Mouse (Mus musculus) gastrocnemius, postnatal 10 days (tissue): ENCODE measurements around the gene Uba7. TPM values are rescaled to one million over a fixed set of nuclear protein-coding genes. Genes with fewer than 3 reads are reported as not detected.
A peak's percentile ranks its signal among the peaks of the same experiment; 100 is the strongest.
"Not testable (repeated sequence)": the region's sequence is repeated elsewhere in the genome, so short reads cannot be mapped to it uniquely, and the experiment has no call there.

Source experiments
- DNase-seq: peaks from one replicate; pipeline ENCODE4 v3.0.0; 2021; ENCODE audit warnings: mixed read lengths
- total RNA-seq, 2 experiments: library from RNA; stranded (reverse); gene quantifications; 2 replicates each; pipeline ENCODE4 v1.2.3; 2021

Uba7 gene
- total RNA-seq, 2 experiments from 2014 or later: 4.4 to 6.5 TPM

GRCm38 (mm10) chr9:107993013-107993412 is 17.7 kb downstream of the Uba7 start:
- DNase-seq: no peak

DNA sequence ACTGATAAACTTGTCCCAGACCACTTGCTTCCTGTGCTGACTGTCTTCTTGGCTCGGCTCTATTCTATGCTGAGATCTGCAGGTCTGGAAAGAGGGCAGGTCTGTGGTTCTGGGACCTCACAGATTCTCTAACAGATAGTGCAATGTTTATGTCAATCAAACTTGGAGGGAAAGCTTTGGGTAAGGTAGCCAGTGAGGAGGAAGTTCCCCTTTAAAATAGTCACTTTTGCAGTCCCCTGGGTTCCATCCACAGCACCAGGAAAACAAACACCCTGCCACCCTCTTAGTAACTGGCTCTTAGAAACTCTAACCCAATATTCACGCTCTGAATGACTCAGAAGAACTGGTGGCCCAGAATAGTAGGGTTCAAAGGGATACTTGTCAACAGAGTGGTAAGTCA is 19.2 kb downstream of the Uba7 start:
- no peak for DNase-seq

DNA sequence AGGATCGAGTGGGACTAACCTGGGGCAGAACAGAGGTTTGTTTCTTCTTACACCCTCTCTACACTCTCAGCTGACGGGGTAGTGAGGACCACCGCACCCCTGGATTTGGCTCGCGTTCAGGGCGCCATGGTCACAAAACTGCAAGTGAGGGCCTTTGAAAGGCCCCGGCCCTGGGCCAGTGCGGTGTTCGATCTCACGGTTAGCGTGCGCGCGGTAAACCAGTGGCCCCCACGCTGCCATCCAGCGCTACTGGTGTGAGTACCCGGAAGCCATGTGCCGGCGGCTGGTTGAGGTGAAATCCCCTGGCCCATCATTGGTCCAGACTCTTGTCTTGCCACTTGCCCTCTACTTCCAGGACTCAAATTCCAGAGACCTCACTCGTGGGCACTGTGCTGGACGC is 20.2 kb downstream of the Uba7 start:
- DNase-seq: no peak

DNA sequence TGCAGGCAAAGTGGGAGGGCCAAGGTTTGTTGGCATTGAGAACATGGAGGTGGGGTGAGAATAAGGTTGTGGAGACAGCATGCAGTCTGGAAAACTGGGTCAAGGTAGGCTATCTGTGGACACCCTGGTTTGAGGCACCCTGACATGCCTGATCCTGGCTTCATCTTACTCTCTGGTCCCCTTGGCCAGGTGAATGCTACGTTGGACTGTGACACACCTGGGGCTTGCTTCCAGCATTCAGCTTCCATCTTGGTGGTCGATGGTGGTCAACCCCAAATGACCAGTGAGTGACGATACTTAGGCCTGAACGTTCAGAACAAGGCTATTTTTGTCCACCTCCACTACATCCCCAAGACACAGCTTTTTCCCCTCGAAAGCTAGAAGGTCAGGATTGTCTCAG is 20.7 kb downstream of the Uba7 start, which contains the start of gene Gm20662:
Gene Gm20662 (plus strand): TSS at position 301 of the 400 bp plus-strand sequence.
- DNase-seq: no peak

- DNase-seq: peak; percentile 100
Measured at GRCm38 (mm10) chr9:108001922-108002770, 26.8 kb downstream of the Uba7 start, which contains the start of gene Ip6k1. Ip6k1 (plus strand) TSS chr9:108002501.

- DNase-seq: peak; percentile 64
Measured at GRCm38 (mm10) chr9:108002778-108003530, 27.6 kb downstream of the Uba7 start.

GRCm38 (mm10) chr9:108003531-108003890 is 28.2 kb downstream of the Uba7 start:
- DNase-seq: no peak

DNA sequence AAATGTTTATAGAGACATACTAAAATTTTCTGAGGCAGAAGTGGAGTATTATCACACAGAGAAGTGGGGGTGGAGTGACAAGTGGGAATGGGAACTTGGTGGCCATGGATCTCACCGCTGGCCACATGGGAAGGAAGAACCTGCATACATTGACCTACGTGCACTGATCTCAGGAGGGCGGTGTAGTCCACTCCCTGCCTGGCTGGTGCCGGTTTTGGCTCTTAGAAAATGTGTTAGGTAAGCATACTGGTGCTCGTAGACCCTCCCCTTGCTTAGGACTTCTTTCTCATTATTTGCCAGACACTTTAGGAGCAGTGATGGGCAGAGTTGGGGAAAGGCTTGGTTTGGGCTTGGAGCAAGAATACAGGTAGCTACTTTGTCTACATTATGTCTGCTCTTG is 32.7 kb downstream of the Uba7 start:
- no peak for DNase-seq

DNA sequence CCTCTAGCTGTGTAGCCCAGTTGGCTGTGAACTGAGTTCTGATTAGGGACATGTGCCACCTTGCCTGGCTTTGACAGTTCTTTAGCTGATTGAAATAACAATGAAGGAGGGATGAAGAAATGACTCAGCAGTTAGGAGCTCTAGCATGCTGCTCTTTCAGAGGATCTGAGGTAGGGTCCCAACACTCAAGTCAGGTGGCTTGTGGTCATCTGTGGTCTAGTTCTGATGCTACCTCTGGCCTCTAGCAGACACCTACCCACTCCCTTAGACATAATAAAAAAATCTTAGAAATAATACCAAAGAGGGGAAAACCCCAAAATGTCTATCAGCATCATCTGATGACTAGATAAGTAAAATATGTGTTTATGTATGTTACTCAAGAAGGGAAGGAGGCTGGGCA is 35.1 kb downstream of the Uba7 start:
- DNase-seq: no peak

DNA sequence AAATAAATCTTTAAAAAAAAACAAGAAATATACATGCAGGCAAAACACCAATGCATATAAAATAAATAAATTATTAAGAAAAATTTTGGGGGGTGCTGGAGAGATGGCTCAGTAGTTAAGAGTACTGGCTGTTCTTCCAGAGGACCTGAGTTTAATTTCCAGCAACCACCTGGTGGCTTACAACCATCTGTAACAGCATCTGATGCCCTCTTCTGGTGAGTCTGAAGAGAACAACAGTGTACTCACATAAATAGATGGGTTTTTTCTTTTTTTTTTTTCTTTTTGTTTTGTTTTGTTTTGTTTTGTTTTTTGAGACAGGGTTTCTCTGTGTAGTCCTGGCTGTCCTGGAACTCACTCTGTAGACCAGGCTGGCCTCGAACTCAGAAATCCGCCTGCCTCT is 38.3 kb downstream of the Uba7 start:
- not testable (repeated sequence) for DNase-seq

- DNase-seq: no peak
Measured at GRCm38 (mm10) chr9:108017127-108017526, 41.8 kb downstream of the Uba7 start.

- no peak for DNase-seq
Measured at GRCm38 (mm10) chr9:108020741-108021140, 45.4 kb downstream of the Uba7 start.

- DNase-seq: no peak
Measured at GRCm38 (mm10) chr9:108023216-108023615, 47.9 kb downstream of the Uba7 start.

GRCm38 (mm10) chr9:108026584-108026983 is 51.3 kb downstream of the Uba7 start:
- no peak for DNase-seq

DNA sequence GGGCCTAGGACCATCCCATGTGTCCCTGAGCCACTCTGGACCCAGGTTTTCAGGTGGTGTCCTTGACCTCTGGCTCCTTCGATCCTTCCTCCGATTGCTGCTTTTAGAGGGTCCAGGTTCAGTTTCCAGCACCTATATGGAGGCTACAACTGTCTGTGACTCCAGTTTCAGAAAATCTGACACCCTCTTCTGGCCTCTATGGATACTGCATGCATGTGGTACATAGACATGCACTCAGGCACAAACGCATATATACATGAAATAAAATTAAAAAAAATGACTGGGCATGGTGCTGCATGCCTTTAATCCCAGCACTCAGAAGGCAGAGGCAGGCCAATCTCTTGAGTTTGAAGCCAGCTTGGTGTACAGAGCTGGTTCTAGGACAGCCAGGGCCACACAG is 52.6 kb downstream of the Uba7 start:
- DNase-seq: no peak

- no peak for DNase-seq
Measured at GRCm38 (mm10) chr9:108032126-108032525, 56.8 kb downstream of the Uba7 start.

Other genes with a start within 250 kb of the Uba7 start
- 10 to 100 TPM; 39.2 to 71.2 TPM for gene Rbm5, start 204.5 kb upstream of the Uba7 start, total RNA-seq
- 10 to 100 TPM; 21.6 to 35.5 TPM for gene Rbm6, start 102.3 kb upstream of the Uba7 start, total RNA-seq
- gene Mon1a, start 87.4 kb upstream of the Uba7 start, total RNA-seq: 1 to 10 TPM; 4.0 to 4.8 TPM
- gene Mst1r, start 68.6 kb upstream of the Uba7 start, total RNA-seq: 1 to 10 TPM; 1.9 to 5.6 TPM
- gene Actl11, start 47.0 kb upstream of the Uba7 start, total RNA-seq: not detected
- gene Camkv, start 39.8 kb upstream of the Uba7 start, total RNA-seq: under 1 TPM; 0.80 to 0.86 TPM
- gene Traip, start 25.4 kb upstream of the Uba7 start, total RNA-seq: 1 to 10 TPM; 1.6 to 2.2 TPM
- under 1 TPM; 0.47 to 0.59 TPM for gene Gm20661, start 7.6 kb downstream of the Uba7 start, total RNA-seq
- 10 to 100 TPM in 1 of 2 experiments, 1 to 10 TPM in 1; 8.8 to 14.0 TPM for gene Inka1, start 10.4 kb downstream of the Uba7 start, total RNA-seq
- 1 to 10 TPM in 1 of 2 experiments, under 1 TPM in 1; 0.54 to 1.0 TPM for gene Cdhr4, start 17.0 kb downstream of the Uba7 start, total RNA-seq
- not detected for gene Gm20662, start 20.8 kb downstream of the Uba7 start, total RNA-seq
- gene Ip6k1, start 27.0 kb downstream of the Uba7 start, total RNA-seq: 10 to 100 TPM; 38.9 to 42.9 TPM
- 10 to 100 TPM in 1 of 2 experiments, 1 to 10 TPM in 1; 8.6 to 10.6 TPM for gene Gmppb, start 73.7 kb downstream of the Uba7 start, total RNA-seq
- gene Amigo3, start 77.7 kb downstream of the Uba7 start, total RNA-seq: 1 to 10 TPM; 2.6 to 3.6 TPM
- gene Mst1, start 104.9 kb downstream of the Uba7 start, total RNA-seq: under 1 TPM in 1 of 2 experiments, not detected in 1; 0.11 TPM
- gene Rnf123, start 107.8 kb downstream of the Uba7 start, total RNA-seq: 100 to 1,000 TPM; 153 to 172 TPM
- gene Apeh, start 119.1 kb downstream of the Uba7 start, total RNA-seq: 10 to 100 TPM; 33.9 to 36.6 TPM
- gene Bsn, start 214.9 kb downstream of the Uba7 start, total RNA-seq: under 1 TPM; 0.47 to 0.54 TPM